Mouse (Mus musculus): Measurements from ENCODE around the gene Hspb6. TPM values are rescaled to one million over a fixed set of nuclear protein-coding genes. Genes with fewer than 3 reads are reported as not detected.

Gene Hspb6
- polyA plus RNA-seq (2014; fragmentation: Illumina TruSeq; extraction: RNeasy Lipid Tissue Mini Kit (QIAGEN cat#74804); ENCODE audit: insufficient read depth, low read depth, low replicate concordance): 15.7 TPM

DNA sequence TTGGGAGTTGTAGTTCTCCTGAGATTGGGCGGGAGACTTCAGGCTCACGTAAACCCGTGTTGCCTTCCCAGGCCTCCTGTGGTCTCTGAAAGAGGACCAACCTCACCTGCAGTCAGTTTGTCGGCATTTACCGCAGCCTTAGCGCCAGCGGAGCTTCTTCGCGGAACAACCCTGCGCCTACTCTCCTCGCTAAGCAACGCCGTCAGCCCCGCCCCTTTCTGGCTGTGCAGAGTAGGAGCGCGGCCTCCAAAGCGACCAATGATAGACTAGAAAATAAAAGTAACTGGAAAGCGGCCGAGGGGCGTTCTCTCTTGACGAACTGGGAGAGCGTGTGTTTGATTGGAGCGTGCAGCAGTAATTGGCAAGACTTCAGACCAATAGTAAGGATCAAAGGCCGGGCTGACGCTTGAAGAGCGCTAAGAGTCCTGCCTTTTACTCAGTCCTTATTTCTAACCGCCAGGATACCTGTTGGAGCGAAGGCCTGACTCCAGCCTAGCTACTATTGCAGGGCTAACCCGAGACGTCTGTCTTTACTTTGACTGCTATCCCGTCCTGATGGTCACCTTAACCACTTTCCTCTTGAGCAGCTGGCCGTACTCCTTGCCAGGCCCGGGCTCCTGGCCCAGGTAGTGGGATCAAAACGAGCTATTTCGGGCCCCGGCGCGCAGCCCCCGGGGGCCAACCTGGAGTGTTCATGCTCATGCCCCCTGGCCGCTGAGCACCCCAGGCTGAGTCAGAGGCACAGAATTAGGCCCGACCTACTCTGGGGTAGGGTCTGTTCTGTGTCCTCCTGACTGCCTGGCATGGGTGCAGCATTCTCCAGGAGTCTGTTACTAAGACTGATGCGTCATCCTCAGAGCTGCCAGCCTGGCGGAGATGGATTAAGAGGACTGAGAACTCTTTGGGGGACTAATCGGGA is at the start of gene Hspb6, which contains the start of gene Proser3:
Gene Hspb6, plus strand, starts transcription at position 77 of the 919 bp plus-strand sequence.
Gene Proser3, minus strand, starts transcription at position 198 of the 919 bp plus-strand sequence.

DNA sequence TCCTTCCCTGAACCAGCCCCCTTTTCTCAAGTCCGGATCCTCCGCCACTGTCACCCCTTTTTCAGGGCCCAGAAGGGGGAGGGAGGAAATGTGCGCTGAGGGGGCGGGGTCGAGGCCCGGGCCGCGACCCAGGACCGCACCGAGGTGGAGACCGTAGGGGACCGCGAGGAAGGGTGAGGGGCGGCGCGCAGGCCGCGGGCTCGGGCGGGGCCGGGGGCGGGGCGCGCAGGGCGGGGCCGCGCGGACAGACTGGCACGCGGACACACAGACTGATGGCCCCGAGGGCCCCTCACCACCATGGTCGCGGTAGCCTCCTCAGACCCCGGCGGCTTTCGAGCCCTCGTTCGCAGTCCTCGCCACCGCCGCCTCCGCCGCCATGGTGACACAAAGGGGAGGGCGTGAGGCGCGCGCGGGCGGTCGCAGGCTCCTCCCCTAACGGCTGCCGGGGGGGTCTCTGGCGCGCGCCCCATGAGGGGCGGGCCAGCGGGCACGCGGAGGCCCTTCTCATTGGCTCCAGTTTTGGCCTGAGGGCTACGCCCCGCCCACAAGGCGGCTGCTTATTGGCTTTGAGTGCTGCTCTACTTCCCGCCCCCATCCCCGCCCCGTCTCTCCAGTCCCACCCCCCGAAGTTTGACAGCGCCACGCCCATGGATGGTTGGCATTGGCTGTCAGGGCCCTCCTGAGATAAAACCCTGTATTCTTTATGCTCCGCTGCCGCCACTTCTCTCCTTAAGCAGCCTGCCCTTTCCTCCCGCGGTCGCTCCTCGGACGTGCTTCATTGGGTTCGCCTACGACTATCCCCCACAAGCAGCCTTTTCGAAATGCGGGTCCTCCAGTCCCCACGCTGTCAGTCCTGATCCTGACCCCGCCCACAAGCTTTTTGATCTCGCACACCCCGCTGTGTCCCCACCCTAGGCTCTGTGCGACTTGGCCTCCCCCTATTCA is 17.1 kb upstream of the Hspb6 start, which contains the start of gene Arhgap33:
Gene Arhgap33, minus strand, starts transcription at position 428 of the 945 bp plus-strand sequence.

DNA sequence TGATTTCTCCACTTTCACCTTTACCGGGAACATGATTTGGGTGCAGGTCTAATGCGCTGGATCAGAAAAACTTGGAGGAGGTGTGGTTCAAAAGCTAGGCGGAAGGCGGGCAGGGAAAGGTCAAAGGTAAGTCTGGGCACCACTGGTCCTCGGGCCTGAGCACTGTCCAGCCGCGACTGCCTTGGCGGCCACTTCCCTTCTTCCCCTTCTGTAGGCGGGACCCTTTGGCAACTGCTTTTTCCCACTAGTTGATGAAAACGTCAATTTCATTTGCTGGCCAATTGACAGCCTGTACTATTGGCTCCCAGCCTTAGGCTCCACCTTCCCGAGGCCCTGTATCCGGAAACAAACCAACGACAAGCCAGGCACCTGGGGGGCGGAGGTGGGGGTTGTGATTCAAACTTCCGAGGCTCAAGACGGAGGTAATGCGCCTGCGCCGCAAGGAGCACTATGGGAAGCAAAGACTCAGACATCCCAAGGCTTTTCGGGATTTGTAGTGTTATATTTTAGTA is 7.5 kb downstream of the Hspb6 start, which contains the start of gene Lin37:
Gene Lin37, minus strand, starts transcription at position 396 of the 512 bp plus-strand sequence.

DNA sequence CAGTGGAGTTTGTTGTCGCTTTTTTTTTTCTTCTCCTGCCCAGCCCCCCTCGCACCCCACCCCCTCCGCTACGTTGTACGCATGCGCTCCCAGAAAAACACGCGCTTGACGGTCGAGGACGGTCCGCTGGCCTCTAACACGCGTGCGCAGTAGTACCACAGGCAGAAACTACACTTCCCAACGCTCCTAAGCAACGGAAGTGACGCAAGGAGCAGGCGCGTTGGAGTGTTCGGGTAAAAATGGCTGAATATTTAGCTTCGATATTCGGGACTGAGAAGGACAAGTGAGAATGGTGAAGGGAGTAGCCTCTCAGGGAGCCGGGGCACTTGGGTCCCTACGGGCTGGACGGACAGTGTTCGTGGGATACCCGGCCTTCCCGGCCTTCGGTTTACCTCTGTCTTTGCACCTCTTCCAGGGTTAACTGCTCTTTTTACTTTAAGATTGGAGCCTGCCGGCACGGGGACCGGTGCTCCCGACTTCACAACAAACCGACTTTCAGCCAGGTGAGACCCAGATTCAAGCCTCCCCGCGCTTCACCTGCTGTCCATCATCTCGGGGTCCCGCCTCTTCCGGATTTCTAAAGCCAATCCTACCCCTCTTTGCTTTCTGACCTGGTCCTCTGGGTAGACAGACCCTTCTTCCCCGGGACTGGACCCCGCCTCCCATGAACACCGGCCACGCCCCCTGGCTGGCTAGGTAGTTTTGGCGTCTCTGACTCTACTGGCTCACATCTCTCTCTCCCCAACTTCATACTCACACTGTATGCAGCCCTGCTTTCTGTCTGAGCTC is 11.3 kb downstream of the Hspb6 start, which contains the start of the genes U2af1l4, Gm49396 and Psenen:
Gene U2af1l4, plus strand, starts transcription at position 185 of the 789 bp plus-strand sequence.
Gene Gm49396, plus strand, starts transcription at position 228 of the 789 bp plus-strand sequence.
Gene Psenen, minus strand, starts transcription at position 511 of the 789 bp plus-strand sequence.

DNA sequence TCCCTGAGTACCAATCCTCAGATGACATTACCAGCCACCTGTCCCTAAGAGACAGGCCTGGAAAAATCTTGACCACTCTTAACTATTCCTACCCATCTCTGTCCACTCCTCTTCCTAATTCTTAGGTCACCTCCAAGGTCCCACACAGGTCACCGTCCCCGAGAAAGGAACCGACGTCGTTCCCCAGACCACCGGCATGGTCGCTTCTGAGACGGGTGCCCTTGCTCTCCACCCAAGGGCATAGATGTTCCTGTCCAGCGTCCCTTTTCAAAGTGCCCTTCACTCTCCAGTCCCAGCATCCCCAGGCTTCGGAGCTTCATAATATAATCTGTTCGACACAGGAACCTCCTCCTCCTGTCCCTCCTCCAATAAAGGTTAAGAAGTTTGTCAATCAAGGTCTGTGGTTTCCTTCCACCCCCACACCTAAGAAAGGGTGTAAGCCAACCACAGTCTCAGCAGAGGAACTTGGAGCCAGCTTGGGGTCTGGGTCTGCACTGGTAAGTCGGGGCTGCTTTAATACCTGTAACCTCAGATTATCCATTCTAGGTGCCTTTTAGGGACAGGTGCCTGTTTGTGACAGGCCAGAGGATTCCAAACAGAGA is 13.1 kb downstream of the Hspb6 start, which contains the start of gene Igflr1:
Gene Igflr1, plus strand, starts transcription at position 458 of the 602 bp plus-strand sequence.

DNA sequence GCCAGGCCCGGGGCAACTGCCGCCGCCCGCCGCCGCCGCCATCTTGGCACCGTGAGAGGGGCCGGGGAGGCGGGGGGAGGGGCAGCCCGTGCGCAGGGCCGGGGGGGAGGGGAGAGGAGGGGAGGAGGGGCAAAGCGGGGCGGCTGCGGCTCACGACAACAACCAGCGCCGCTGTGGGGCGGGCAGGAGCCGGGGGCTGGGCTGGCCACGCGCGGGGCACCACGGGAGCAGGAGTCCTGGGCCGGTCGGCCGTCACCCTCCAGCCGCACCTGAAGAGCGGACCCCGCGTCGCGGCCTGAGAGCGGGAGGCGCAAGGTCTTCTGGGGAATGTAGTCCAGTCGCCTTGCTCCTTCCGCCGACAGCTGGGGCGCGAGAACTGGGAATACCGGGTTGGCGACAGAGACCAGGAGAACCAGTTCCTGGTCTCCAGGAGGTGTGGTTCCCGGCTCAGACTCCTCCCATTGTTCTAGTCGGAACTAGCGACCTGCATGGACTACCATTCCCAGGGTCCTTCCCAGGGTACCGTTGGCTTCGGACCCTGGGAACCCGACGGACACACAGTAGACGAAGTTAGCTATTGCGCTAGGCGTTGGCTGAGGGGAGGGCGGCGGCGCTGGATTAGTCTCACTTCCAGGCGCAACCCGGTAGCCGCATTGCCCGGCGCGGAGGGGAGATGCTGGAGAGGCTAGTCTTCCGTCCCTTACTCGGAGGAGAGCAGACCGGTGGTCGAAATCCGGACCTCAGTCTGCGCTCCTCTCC is 36.9 kb downstream of the Hspb6 start, which contains the start of gene Kmt2b:
Gene Kmt2b, minus strand, starts transcription at position 51 of the 759 bp plus-strand sequence.

DNA sequence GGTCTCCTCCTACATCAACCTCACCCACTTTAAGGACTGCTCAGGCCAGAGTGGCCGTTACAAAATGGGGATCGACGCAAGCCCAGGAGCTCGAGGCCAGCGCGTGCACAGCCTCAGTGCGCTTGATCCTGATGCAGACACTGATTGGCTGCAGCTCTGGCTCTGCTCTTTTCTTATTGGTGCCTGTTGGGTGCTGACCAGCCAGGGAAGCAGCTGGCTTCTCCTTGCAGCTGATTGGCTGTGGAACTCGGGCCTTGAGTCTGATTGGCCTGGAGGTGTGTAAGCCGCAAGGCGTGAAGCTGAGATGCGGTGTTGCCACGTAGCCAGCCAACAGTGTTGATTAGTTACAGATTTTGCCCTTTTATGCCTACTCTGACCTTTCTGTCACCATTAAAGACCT is 46.8 kb downstream of the Hspb6 start, which contains the start of gene Zbtb32:
Gene Zbtb32, minus strand, starts transcription at position 124 of the 400 bp plus-strand sequence.

Other genes starting within 250 kb of the Hspb6 start
- 44.8 TPM for gene Alkbh6, start 243.5 kb upstream of the Hspb6 start, polyA plus RNA-seq (2014; fragmentation: Illumina TruSeq; extraction: RNeasy Lipid Tissue Mini Kit (QIAGEN cat#74804); ENCODE audit: insufficient read depth, low read depth, low replicate concordance)
- 3.2 TPM for gene Syne4, start 237.4 kb upstream of the Hspb6 start, polyA plus RNA-seq (2014; fragmentation: Illumina TruSeq; extraction: RNeasy Lipid Tissue Mini Kit (QIAGEN cat#74804); ENCODE audit: insufficient read depth, low read depth, low replicate concordance)
- 0.27 TPM for gene E130208F15Rik, start 230.4 kb upstream of the Hspb6 start, polyA plus RNA-seq (2014; fragmentation: Illumina TruSeq; extraction: RNeasy Lipid Tissue Mini Kit (QIAGEN cat#74804); ENCODE audit: insufficient read depth, low read depth, low replicate concordance)
- 9.9 TPM for gene Sdhaf1, start 228.3 kb upstream of the Hspb6 start, polyA plus RNA-seq (2014; fragmentation: Illumina TruSeq; extraction: RNeasy Lipid Tissue Mini Kit (QIAGEN cat#74804); ENCODE audit: insufficient read depth, low read depth, low replicate concordance)
- 2.7 TPM for gene Lrfn3, start 189.4 kb upstream of the Hspb6 start, polyA plus RNA-seq (2014; fragmentation: Illumina TruSeq; extraction: RNeasy Lipid Tissue Mini Kit (QIAGEN cat#74804); ENCODE audit: insufficient read depth, low read depth, low replicate concordance)
- gene Tyrobp, start 138.4 kb upstream of the Hspb6 start, polyA plus RNA-seq (2014; fragmentation: Illumina TruSeq; extraction: RNeasy Lipid Tissue Mini Kit (QIAGEN cat#74804); ENCODE audit: insufficient read depth, low read depth, low replicate concordance): 345 TPM
- gene Hcst, start 132.3 kb upstream of the Hspb6 start, polyA plus RNA-seq (2014; fragmentation: Illumina TruSeq; extraction: RNeasy Lipid Tissue Mini Kit (QIAGEN cat#74804); ENCODE audit: insufficient read depth, low read depth, low replicate concordance): 19.1 TPM
- 3.7 TPM for gene Nfkbid, start 130.4 kb upstream of the Hspb6 start, polyA plus RNA-seq (2014; fragmentation: Illumina TruSeq; extraction: RNeasy Lipid Tissue Mini Kit (QIAGEN cat#74804); ENCODE audit: insufficient read depth, low read depth, low replicate concordance)
- gene Aplp1, start 106.6 kb upstream of the Hspb6 start, polyA plus RNA-seq (2014; fragmentation: Illumina TruSeq; extraction: RNeasy Lipid Tissue Mini Kit (QIAGEN cat#74804); ENCODE audit: insufficient read depth, low read depth, low replicate concordance): 5.0 TPM
- not detected for gene Kirrel2, start 94.5 kb upstream of the Hspb6 start, polyA plus RNA-seq (2014; fragmentation: Illumina TruSeq; extraction: RNeasy Lipid Tissue Mini Kit (QIAGEN cat#74804); ENCODE audit: insufficient read depth, low read depth, low replicate concordance)
- not detected for gene Nphs1, start 93.9 kb upstream of the Hspb6 start, polyA plus RNA-seq (2014; fragmentation: Illumina TruSeq; extraction: RNeasy Lipid Tissue Mini Kit (QIAGEN cat#74804); ENCODE audit: insufficient read depth, low read depth, low replicate concordance)
- not detected for gene Prodh2, start 58.6 kb upstream of the Hspb6 start, polyA plus RNA-seq (2014; fragmentation: Illumina TruSeq; extraction: RNeasy Lipid Tissue Mini Kit (QIAGEN cat#74804); ENCODE audit: insufficient read depth, low read depth, low replicate concordance)
- 1.8 TPM for gene Arhgap33, start 17.1 kb upstream of the Hspb6 start, polyA plus RNA-seq (2014; fragmentation: Illumina TruSeq; extraction: RNeasy Lipid Tissue Mini Kit (QIAGEN cat#74804); ENCODE audit: insufficient read depth, low read depth, low replicate concordance)
- 3.8 TPM for gene Proser3, start 121 bp downstream of the Hspb6 start, polyA plus RNA-seq (2014; fragmentation: Illumina TruSeq; extraction: RNeasy Lipid Tissue Mini Kit (QIAGEN cat#74804); ENCODE audit: insufficient read depth, low read depth, low replicate concordance)
- 24.8 TPM for gene Lin37, start 7.7 kb downstream of the Hspb6 start, polyA plus RNA-seq (2014; fragmentation: Illumina TruSeq; extraction: RNeasy Lipid Tissue Mini Kit (QIAGEN cat#74804); ENCODE audit: insufficient read depth, low read depth, low replicate concordance)
- gene U2af1l4, start 11.1 kb downstream of the Hspb6 start, polyA plus RNA-seq (2014; fragmentation: Illumina TruSeq; extraction: RNeasy Lipid Tissue Mini Kit (QIAGEN cat#74804); ENCODE audit: insufficient read depth, low read depth, low replicate concordance): 48.6 TPM
- 3.4 TPM for gene Gm49396, start 11.2 kb downstream of the Hspb6 start, polyA plus RNA-seq (2014; fragmentation: Illumina TruSeq; extraction: RNeasy Lipid Tissue Mini Kit (QIAGEN cat#74804); ENCODE audit: insufficient read depth, low read depth, low replicate concordance)
- 190 TPM for gene Psenen, start 11.4 kb downstream of the Hspb6 start, polyA plus RNA-seq (2014; fragmentation: Illumina TruSeq; extraction: RNeasy Lipid Tissue Mini Kit (QIAGEN cat#74804); ENCODE audit: insufficient read depth, low read depth, low replicate concordance)
- gene Igflr1, start 13.2 kb downstream of the Hspb6 start, polyA plus RNA-seq (2014; fragmentation: Illumina TruSeq; extraction: RNeasy Lipid Tissue Mini Kit (QIAGEN cat#74804); ENCODE audit: insufficient read depth, low read depth, low replicate concordance): 8.4 TPM
- gene Kmt2b, start 36.5 kb downstream of the Hspb6 start, polyA plus RNA-seq (2014; fragmentation: Illumina TruSeq; extraction: RNeasy Lipid Tissue Mini Kit (QIAGEN cat#74804); ENCODE audit: insufficient read depth, low read depth, low replicate concordance): 8.2 TPM
- 2.5 TPM for gene Zbtb32, start 46.7 kb downstream of the Hspb6 start, polyA plus RNA-seq (2014; fragmentation: Illumina TruSeq; extraction: RNeasy Lipid Tissue Mini Kit (QIAGEN cat#74804); ENCODE audit: insufficient read depth, low read depth, low replicate concordance)
- 2.1 TPM for gene Upk1a, start 60.7 kb downstream of the Hspb6 start, polyA plus RNA-seq (2014; fragmentation: Illumina TruSeq; extraction: RNeasy Lipid Tissue Mini Kit (QIAGEN cat#74804); ENCODE audit: insufficient read depth, low read depth, low replicate concordance)
- gene Cox6b1, start 74.0 kb downstream of the Hspb6 start, polyA plus RNA-seq (2014; fragmentation: Illumina TruSeq; extraction: RNeasy Lipid Tissue Mini Kit (QIAGEN cat#74804); ENCODE audit: insufficient read depth, low read depth, low replicate concordance): 694 TPM
- not detected for gene Etv2, start 83.7 kb downstream of the Hspb6 start, polyA plus RNA-seq (2014; fragmentation: Illumina TruSeq; extraction: RNeasy Lipid Tissue Mini Kit (QIAGEN cat#74804); ENCODE audit: insufficient read depth, low read depth, low replicate concordance)
- gene Rbm42, start 98.1 kb downstream of the Hspb6 start, polyA plus RNA-seq (2014; fragmentation: Illumina TruSeq; extraction: RNeasy Lipid Tissue Mini Kit (QIAGEN cat#74804); ENCODE audit: insufficient read depth, low read depth, low replicate concordance): 62.6 TPM
- gene Haus5, start 112.8 kb downstream of the Hspb6 start, polyA plus RNA-seq (2014; fragmentation: Illumina TruSeq; extraction: RNeasy Lipid Tissue Mini Kit (QIAGEN cat#74804); ENCODE audit: insufficient read depth, low read depth, low replicate concordance): 7.4 TPM
- gene Pmis2, start 119.4 kb downstream of the Hspb6 start, polyA plus RNA-seq (2014; fragmentation: Illumina TruSeq; extraction: RNeasy Lipid Tissue Mini Kit (QIAGEN cat#74804); ENCODE audit: insufficient read depth, low read depth, low replicate concordance): not detected
- gene 2200002J24Rik, start 146.7 kb downstream of the Hspb6 start, polyA plus RNA-seq (2014; fragmentation: Illumina TruSeq; extraction: RNeasy Lipid Tissue Mini Kit (QIAGEN cat#74804); ENCODE audit: insufficient read depth, low read depth, low replicate concordance): not detected
- gene Atp4a, start 160.0 kb downstream of the Hspb6 start, polyA plus RNA-seq (2014; fragmentation: Illumina TruSeq; extraction: RNeasy Lipid Tissue Mini Kit (QIAGEN cat#74804); ENCODE audit: insufficient read depth, low read depth, low replicate concordance): not detected
- gene Tmem147, start 177.4 kb downstream of the Hspb6 start, polyA plus RNA-seq (2014; fragmentation: Illumina TruSeq; extraction: RNeasy Lipid Tissue Mini Kit (QIAGEN cat#74804); ENCODE audit: insufficient read depth, low read depth, low replicate concordance): 100 TPM
- gene Gapdhs, start 191.5 kb downstream of the Hspb6 start, polyA plus RNA-seq (2014; fragmentation: Illumina TruSeq; extraction: RNeasy Lipid Tissue Mini Kit (QIAGEN cat#74804); ENCODE audit: insufficient read depth, low read depth, low replicate concordance): not detected
- gene Sbsn, start 199.3 kb downstream of the Hspb6 start, polyA plus RNA-seq (2014; fragmentation: Illumina TruSeq; extraction: RNeasy Lipid Tissue Mini Kit (QIAGEN cat#74804); ENCODE audit: insufficient read depth, low read depth, low replicate concordance): 17.0 TPM
- 66.8 TPM for gene Dmkn, start 211.6 kb downstream of the Hspb6 start, polyA plus RNA-seq (2014; fragmentation: Illumina TruSeq; extraction: RNeasy Lipid Tissue Mini Kit (QIAGEN cat#74804); ENCODE audit: insufficient read depth, low read depth, low replicate concordance)
- gene Krtdap, start 235.7 kb downstream of the Hspb6 start, polyA plus RNA-seq (2014; fragmentation: Illumina TruSeq; extraction: RNeasy Lipid Tissue Mini Kit (QIAGEN cat#74804); ENCODE audit: insufficient read depth, low read depth, low replicate concordance): not detected